Mouse (Mus musculus) small intestine, adult 2 months (tissue): Measurements from ENCODE around the gene Prkar2b.
A peak's percentile ranks its signal among the peaks of the same experiment; 100 is the strongest.

Source experiments
- CTCF ChIP-seq: fragments of 200-500 bp; IDR thresholded peaks from 2 replicates; pipeline ENCODE4 v1.5.1; 2012; ENCODE audit warnings: low read depth, mild to moderate bottlenecking, control low read depth, inconsistent platforms, low read length, moderate library complexity, mixed read lengths; ENCODE audit not compliant: insufficient replicate concordance, insufficient read length; ENCODE audit errors: extremely low read depth
- POLR2A ChIP-seq: fragments of 200-500 bp; IDR thresholded peaks from 2 replicates; pipeline ENCODE4 v1.6.1; 2012; ENCODE audit warnings: low read depth, mild to moderate bottlenecking, control low read depth, inconsistent platforms, low read length, moderate library complexity

DNA sequence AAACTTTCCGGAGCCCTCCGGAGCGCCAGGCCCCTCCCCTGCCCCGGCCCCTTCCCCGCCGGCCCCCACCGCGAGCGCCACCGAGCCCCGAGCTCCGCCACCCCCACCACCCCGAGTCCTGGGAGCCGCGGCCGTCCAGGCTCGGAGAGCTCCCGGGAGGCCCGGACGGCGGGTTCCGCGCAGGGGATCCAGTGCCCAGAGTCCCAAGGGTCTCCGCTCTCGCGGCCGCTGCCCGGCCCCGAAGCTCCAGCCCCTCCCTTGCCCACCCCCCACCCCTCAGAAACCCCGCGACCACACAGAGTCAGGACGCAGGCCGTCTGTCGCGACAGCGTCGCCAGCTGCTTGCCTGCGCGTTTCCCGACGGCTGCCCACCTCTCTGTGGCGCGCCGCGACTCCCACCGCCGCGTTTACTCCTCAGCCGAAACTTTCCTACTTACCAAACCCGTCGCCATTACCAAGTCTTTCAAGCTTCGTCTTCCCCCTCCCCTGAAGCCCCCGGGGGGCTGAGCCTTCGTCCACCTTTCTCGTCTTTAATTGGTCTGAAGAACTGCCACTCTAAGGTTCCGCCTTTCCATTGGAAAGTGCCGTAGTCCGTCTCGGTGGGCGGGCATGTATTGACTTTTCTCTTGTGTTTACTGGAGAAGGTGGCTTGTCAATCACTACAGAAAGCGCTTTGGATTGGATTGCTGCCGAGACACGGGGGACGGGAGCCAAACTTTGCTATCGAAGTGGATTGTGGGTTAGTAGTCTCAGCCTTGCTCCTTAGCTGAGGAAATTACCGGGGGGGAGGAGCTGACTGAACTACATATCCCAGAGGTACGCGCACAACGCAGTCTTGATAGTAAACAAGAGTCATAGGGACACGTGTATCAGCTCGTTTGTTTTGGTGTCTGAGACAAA is 111.1 kb downstream of the Prkar2b start, which contains the start of gene Hbp1:
- no peak for TF ChIP-seq CTCF
- peak; percentile 74 for TF ChIP-seq POLR2A
